Mouse (Mus musculus) small intestine, adult 2 months (tissue): Measurements from ENCODE around the gene Cyp2ab1.

ENCODE experiments used
- CTCF ChIP-seq: fragments of 200-500 bp; IDR thresholded peaks from 2 replicates; pipeline ENCODE4 v1.5.1; 2012; ENCODE audit warnings: low read depth, mild to moderate bottlenecking, control low read depth, inconsistent platforms, low read length, moderate library complexity, mixed read lengths; ENCODE audit not compliant: insufficient replicate concordance, insufficient read length; ENCODE audit errors: extremely low read depth
- POLR2A ChIP-seq: fragments of 200-500 bp; IDR thresholded peaks from 2 replicates; pipeline ENCODE4 v1.6.1; 2012; ENCODE audit warnings: low read depth, mild to moderate bottlenecking, control low read depth, inconsistent platforms, low read length, moderate library complexity

DNA sequence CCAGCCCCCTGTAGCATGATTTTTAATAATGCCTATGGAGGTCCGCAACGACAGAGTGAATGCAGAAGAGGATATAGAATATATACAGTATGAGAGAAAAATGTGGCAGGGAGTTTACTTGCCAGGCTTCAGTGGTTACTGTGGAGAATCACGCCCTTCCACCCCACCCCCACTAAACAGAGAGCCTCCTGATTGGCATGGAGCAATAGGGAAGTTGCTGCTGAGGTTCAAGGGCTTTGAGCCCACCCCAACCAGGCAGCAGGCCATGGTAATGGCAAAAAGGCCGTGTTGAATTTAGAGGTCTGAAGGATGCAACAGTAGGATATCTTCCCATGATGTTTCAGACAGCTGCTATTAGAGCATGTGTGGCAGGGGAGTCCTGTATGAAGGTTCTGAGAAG, 53.9 kb downstream of the Cyp2ab1 start:
- TF ChIP-seq CTCF = no peak
- no peak for TF ChIP-seq POLR2A
